Mouse (Mus musculus) CH12.LX (cell line): ENCODE data around the gene Atp13a3.

Experiments
- CTCF ChIP-seq, 2 experiments: IDR thresholded peaks in 1 of 2; conservative IDR thresholded peaks in 1 of 2; 2 replicates each; pipeline ENCODE4 v1.5.1; 2011 to 2012; ENCODE audit warnings: low read depth in 2 of 2, low read length in 2 of 2, improper control_type of control experiment in 1 of 2, inconsistent platforms in 1 of 2, mild to moderate bottlenecking in 1 of 2, moderate library complexity in 1 of 2
- EP300 ChIP-seq: IDR thresholded peaks from 2 replicates; pipeline ENCODE4 v1.6.1; 2011; ENCODE audit warnings: low read length, improper control_type of control experiment
- UBTF ChIP-seq: IDR thresholded peaks from 2 replicates; pipeline ENCODE4 v1.6.1; 2012; ENCODE audit warnings: low read depth, mild to moderate bottlenecking, inconsistent platforms, low read length, improper control_type of control experiment, moderate library complexity

DNA sequence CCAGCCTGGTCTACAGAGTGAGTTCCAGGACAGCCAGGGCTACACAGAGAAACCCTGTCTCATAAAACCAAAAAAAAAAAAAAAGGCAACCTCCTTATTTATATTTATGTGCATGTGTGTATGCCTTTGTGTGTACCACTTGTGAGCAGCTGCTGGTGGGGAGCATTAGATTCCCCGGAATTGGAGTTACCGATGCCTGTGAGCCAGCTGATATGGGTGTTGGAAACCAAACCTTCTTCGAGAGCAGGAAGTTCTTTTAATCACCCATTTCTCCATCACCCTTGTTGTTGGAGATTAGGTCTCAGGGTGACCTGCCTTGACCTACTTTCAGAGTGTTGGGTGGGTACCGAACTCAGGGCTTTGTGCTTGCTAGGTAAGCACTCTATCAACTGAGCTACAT lies 5.1 kb upstream of the Atp13a3 start:
- TF ChIP-seq CTCF (conservative IDR thresholded peaks at IDR 0.05 in 1 of 2, IDR thresholded peaks at IDR 0.05 in 1 of 2; ENCODE audit: low read depth in 2 of 2, low read length in 2 of 2) (no peak), UBTF (no peak), EP300 (no peak)
